Mouse (Mus musculus) c-Kit-positive CD71-positive TER-119-positive erythroid progenitor cells, embryonic 14.5 days (primary cell): ENCODE data around the gene Rapgef6.
A peak's percentile ranks its signal among the peaks of the same experiment; 100 is the strongest.

ENCODE experiments used
- DNase-seq: peaks from one replicate; pipeline ENCODE4 v3.0.0-alpha.2; 2013; ENCODE audit warnings: low spot score

Rapgef6 gene

GRCm38 (mm10) chr11:54693696-54694095 lies 171.0 kb downstream of the Rapgef6 start:
- DNase-seq, result no peak

GRCm38 (mm10) chr11:54694291-54694690 lies 171.6 kb downstream of the Rapgef6 start:
- no peak for DNase-seq

- DNase-seq, result no peak
Observed at GRCm38 (mm10) chr11:54695951-54696350, 173.3 kb downstream of the Rapgef6 start.

- DNase-seq, result no peak
Observed at GRCm38 (mm10) chr11:54697611-54698010, 175.0 kb downstream of the Rapgef6 start.

GRCm38 (mm10) chr11:54698636-54699035 lies 176.0 kb downstream of the Rapgef6 start:
- DNase-seq, result no peak

- no peak for DNase-seq
Observed at GRCm38 (mm10) chr11:54699972-54700371, 177.3 kb downstream of the Rapgef6 start.

GRCm38 (mm10) chr11:54701848-54702247 lies 179.2 kb downstream of the Rapgef6 start:
- DNase-seq, result no peak

DNA sequence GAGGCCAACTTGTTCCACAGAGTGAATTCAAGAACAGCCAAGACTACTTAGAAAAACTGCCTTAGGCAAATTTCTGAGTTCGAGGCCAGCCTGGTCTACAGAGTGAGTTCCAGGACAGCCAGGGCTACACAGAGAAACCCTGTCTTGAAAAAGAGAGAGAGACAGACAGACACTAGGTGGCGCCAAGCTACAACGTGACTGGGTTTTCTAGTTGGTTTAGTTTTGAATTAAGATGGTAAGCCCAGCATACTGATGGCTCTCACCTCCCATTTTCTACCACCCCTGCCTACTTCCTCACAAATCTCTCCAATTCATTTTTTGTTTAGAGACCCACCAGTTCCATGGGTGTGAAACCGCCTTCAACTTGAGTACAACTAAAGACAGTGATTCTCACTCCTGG lies 180.7 kb downstream of the Rapgef6 start:
- DNase-seq, result peak; percentile 64

- no peak for DNase-seq
Observed at GRCm38 (mm10) chr11:54708153-54708552, 185.5 kb downstream of the Rapgef6 start.

GRCm38 (mm10) chr11:54709645-54710044 lies 187.0 kb downstream of the Rapgef6 start:
- no peak for DNase-seq

- no peak for DNase-seq
Observed at GRCm38 (mm10) chr11:54710512-54711293, 188.1 kb downstream of the Rapgef6 start.

DNA sequence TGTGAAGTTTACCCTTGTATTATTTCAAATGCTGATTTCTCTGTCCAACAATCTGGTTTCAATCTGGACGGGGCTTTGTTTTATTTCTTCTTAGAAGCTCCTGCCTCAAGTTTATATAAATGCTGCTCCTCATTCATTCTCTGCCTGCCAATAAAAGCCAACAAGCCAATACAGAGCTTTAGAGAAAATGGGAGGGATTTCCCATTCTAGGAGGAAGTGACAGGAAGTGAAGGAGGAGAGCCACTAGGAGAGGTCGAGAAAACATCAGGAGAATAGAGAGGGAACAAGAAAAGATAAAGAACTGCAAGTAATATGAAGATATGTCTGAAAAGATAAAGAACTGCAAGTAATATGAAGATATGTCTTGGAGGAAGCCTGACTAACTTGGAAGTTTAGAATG lies 190.2 kb downstream of the Rapgef6 start:
- DNase-seq, result no peak

DNA sequence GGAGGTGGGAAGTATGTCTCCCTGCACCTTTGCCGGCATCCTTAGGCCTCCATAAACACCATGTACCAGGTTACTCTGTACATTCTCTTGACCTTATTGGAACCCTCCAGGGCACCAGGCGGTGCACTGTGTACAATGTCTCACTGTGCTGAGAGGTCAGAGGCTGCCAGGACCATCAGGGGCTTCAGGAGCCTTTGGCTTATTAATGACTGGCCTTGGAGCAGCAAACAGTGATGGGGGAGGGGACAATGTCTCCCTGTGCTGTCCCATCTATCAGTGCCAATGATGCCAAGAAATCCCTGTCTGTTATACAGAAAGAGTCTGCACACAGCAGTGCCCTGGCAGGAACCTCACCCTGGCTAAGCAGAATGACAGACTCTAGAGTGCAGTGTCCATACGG lies 195.2 kb downstream of the Rapgef6 start:
- no peak for DNase-seq

DNA sequence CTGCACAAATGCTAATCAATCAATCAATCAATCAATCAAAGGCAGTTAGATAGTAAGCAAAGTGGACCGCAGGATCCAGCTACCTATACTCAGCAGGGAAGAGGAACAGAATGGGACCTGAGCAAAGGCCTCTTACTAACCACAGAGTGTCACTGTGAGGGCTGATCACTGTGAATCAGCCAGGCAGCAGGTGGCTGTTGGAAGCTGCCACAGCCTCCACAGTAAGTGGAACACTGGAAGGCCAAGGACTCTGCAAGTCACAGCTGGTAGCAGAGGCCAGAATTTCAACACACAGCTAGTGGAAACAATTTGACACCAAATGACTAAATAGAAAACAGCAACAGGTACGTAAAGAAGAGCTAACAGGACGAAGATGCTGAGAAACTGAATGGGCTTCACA lies 196.0 kb downstream of the Rapgef6 start:
- no peak for DNase-seq

DNA sequence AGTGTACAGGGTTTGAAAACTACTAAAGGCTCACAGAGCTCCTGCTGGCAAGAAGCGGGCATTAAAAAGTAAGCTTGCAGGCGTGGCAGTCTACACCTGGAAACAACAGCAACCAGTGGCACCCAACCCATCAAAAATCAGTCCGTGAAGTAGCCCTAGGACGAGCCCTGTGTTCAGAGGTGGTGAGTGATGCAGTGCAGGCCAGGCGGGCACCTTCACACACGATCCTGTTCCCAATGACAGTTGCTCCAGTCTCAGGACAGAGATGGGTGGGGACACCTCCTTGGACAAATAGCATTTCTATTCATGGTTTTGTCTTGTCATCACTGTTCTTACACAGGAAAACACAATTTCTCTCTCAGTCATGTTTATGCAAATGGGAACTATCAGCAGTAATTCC lies 199.4 kb downstream of the Rapgef6 start:
- DNase-seq, result no peak

GRCm38 (mm10) chr11:54724353-54725034 lies 201.8 kb downstream of the Rapgef6 start:
- no peak for DNase-seq

- DNase-seq, result no peak
Observed at GRCm38 (mm10) chr11:54726571-54727062, 204.0 kb downstream of the Rapgef6 start.

GRCm38 (mm10) chr11:54727327-54727901 lies 204.8 kb downstream of the Rapgef6 start:
- no peak for DNase-seq

- DNase-seq, result no peak
Observed at GRCm38 (mm10) chr11:54728371-54728770, 205.7 kb downstream of the Rapgef6 start.

- DNase-seq, result no peak
Observed at GRCm38 (mm10) chr11:54729311-54729710, 206.7 kb downstream of the Rapgef6 start.

- no peak for DNase-seq
Observed at GRCm38 (mm10) chr11:54730931-54731330, 208.3 kb downstream of the Rapgef6 start.

GRCm38 (mm10) chr11:54731367-54731766 lies 208.7 kb downstream of the Rapgef6 start:
- DNase-seq, result no peak

- DNase-seq, result no peak
Observed at GRCm38 (mm10) chr11:54733546-54733945, 210.9 kb downstream of the Rapgef6 start.
